Mouse (Mus musculus) hindbrain, embryonic 15.5 days (tissue): ENCODE measurements around the gene Serpinb6e. TPM values are rescaled to one million over a fixed set of nuclear protein-coding genes. Genes with fewer than 3 reads are reported as not detected.

Experiments used
- ATAC-seq: fragments of 200-750 bp; cut with Nextera tagmentation; 2 replicates; pipeline ENCODE4 v1.8.0; 2017; ENCODE audit warnings: low read depth, moderate number of reproducible peaks, moderate TSS enrichment; ENCODE audit not compliant: low FRiP score
- H3K27ac ChIP-seq: fragments of 300-500 bp; sonication (generic); replicated peaks from 2 replicates; pipeline ENCODE4 v1.5.1; 2015; ENCODE audit warnings: mild to moderate bottlenecking, inconsistent platforms
- H3K27me3 ChIP-seq: fragments of 300-500 bp; sonication (generic); 2 replicates; pipeline ENCODE4 v1.6.1; 2015; ENCODE audit warnings: control low read depth, inconsistent platforms
- H3K36me3 ChIP-seq: fragments of 300-500 bp; sonication (generic); 2 replicates; pipeline ENCODE4 v1.6.1; 2015; ENCODE audit warnings: control low read depth, inconsistent platforms
- H3K4me1 ChIP-seq: fragments of 300-500 bp; sonication (generic); replicated peaks from 2 replicates; pipeline ENCODE4 v1.6.1; 2015; ENCODE audit warnings: control low read depth, inconsistent platforms
- H3K4me2 ChIP-seq: fragments of 300-500 bp; sonication (generic); 2 replicates; pipeline ENCODE4 v1.6.1; 2015; ENCODE audit warnings: moderate library complexity, mild to moderate bottlenecking, inconsistent platforms
- H3K4me3 ChIP-seq: fragments of 300-500 bp; sonication (generic); 2 replicates; pipeline ENCODE4 v1.5.1; 2015; ENCODE audit warnings: mild to moderate bottlenecking, inconsistent platforms
- H3K9ac ChIP-seq: fragments of 300-500 bp; sonication (generic); 2 replicates; pipeline ENCODE4 v1.6.1; 2015; ENCODE audit warnings: inconsistent platforms
- H3K9me3 ChIP-seq: fragments of 300-500 bp; sonication (generic); 2 replicates; pipeline ENCODE4 v1.6.1; 2016; ENCODE audit warnings: control low read depth, inconsistent platforms
- WGBS: fragments of 180-500 bp; shearing (Covaris S2); methylation state at CpG from one replicate; pipeline ENCODE4 v1.1.7; 2015; 5-methylcytosine and 5-hydroxymethylcytosine counted together
- polyA plus RNA-seq: library from polyadenylated mRNA; unstranded; fragments of >200 nt; fragmentation: Nextera tagmentation; extraction: Ambion mirVana; gene quantifications from 2 replicates; pipeline ENCODE4 v1.2.1, GENCODE M21; 2015

Gene Serpinb6e
- not detected in 2 replicates for polyA plus RNA-seq

DNA sequence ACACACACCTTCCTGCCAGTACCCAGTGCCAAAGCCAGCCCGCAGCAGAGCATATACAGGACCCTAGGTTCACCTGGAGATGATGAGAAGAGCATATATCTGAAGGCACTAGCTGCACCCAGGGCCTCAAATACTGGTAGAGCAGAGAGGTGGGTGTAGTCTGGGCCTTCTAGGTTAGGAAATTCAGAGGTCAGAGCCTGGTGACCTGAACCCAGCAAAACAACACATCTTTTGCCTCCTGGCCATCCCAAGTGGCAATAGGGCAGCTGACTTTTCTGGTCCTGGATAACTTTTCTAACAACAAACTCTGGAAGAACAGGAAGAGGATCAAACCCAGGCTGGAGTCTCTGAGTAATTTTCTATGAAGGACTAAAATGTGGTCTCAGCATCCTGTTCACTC is at the start of gene Serpinb6e:
Gene Serpinb6e, minus strand, starts transcription at position 101 of the 400 bp plus-strand sequence.
- Histone ChIP-seq H3K36me3 (no peaks in the 10 kb centered on the region), H3K4me3 (no peak within 1 kb of the TSS), H3K4me1 (no peaks in the 10 kb centered on the region), H3K9ac (no peak within 1 kb of the TSS), H3K27ac (no peak within 1 kb of the TSS), H3K27me3 (no peaks in the 10 kb centered on the region), H3K9me3 (no peaks in the 10 kb centered on the region), H3K4me2 (no peak within 1 kb of the TSS)
- WGBS: 74% methylated on average over 1 of the region's 1 CpGs
- no peak for ATAC-seq

DNA sequence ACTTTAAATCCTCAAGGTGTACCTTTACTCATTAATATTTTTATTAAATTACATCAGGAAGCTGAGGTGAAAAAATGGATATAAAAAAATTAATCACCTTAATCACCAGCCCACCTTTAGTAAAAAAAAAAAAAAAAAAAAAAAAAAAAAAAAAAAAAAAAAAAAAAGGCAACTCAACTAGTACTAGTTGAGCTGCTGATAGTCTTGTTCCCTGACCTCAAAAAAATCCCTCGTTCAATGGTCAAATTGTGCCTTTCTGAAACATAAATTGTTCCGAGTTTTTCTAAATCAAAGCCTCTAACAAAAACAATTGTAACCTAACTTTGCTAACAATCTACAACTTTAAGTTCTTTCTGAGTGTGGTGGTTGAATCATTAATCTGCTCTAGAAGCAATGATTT is 12.5 kb downstream of the Serpinb6e start:
- no peak overlapping the region for H3K4me3 ChIP-seq
- no peaks in the 10 kb centered on the region for H3K4me1 ChIP-seq
- H3K27ac ChIP-seq: no peak overlapping the region
- ATAC-seq: no peak
- H3K4me2 ChIP-seq: no peak overlapping the region
- 87% methylated on average over 2 of the region's 2 CpGs for WGBS
- no peak overlapping the region for H3K9ac ChIP-seq
- no peaks in the 10 kb centered on the region for H3K9me3 ChIP-seq
- H3K36me3 ChIP-seq: no peaks in the 10 kb centered on the region
- H3K27me3 ChIP-seq: no peaks in the 10 kb centered on the region

DNA sequence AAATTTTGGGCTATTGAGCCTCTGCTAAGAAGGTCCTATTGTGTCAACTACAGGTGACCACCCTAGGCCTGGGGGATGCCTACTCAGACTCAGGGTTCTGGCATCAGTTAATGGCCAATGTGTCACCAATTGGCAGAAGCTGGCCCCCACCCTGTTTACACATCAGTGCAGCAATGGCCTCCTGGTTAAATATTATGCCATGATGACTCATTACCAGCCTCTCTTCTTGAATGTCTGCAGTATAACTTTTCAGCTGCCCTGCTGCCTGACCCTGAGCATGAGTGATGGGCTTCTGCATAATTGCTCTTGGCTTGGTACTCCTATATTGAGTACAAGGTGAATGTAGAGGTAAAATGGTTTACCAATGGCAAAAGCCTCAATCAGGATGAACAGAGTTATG is 19.8 kb downstream of the Serpinb6e start:
- Histone ChIP-seq H3K9ac (no peak overlapping the region), H3K27ac (no peak overlapping the region), H3K4me3 (no peak overlapping the region), H3K27me3 (no peaks in the 10 kb centered on the region), H3K36me3 (no peaks in the 10 kb centered on the region), H3K4me1 (no peaks in the 10 kb centered on the region), H3K4me2 (no peak overlapping the region), H3K9me3 (no peaks in the 10 kb centered on the region)
- no peak for ATAC-seq

GRCm38 (mm10) chr13:33821490-33822143 is 21.6 kb downstream of the Serpinb6e start:
- Histone ChIP-seq H3K4me1 (no peaks in the 10 kb centered on the region), H3K36me3 (no peaks in the 10 kb centered on the region), H3K27ac (no peak overlapping the region), H3K9ac (no peak overlapping the region), H3K4me3 (no peak overlapping the region), H3K27me3 (no peaks in the 10 kb centered on the region), H3K9me3 (no peaks in the 10 kb centered on the region), H3K4me2 (no peak overlapping the region)
- WGBS: 77% methylated on average over 5 of the region's 5 CpGs
- ATAC-seq: no peak

Other genes with a start within 250 kb of the Serpinb6e start
- gene Serpinb6d, start 182.0 kb downstream of the Serpinb6e start, polyA plus RNA-seq: not detected in 2 replicates
- gene Serpinb6c, start 62.3 kb upstream of the Serpinb6e start, polyA plus RNA-seq: 0.14 and 0.20 TPM in 2 replicates
- gene Nqo2, start 121.3 kb upstream of the Serpinb6e start, polyA plus RNA-seq: 9.0 and 9.1 TPM in 2 replicates
- gene Ripk1, start 159.0 kb upstream of the Serpinb6e start, polyA plus RNA-seq: 7.3 and 8.0 TPM in 2 replicates
- 38.8 and 39.0 TPM in 2 replicates for gene Serpinb6a, start 159.4 kb upstream of the Serpinb6e start, polyA plus RNA-seq
- gene Bphl, start 194.2 kb upstream of the Serpinb6e start, polyA plus RNA-seq: 36.6 and 41.4 TPM in 2 replicates
- 3,041 and 3,094 TPM in 2 replicates for gene Tubb2a, start 234.6 kb upstream of the Serpinb6e start, polyA plus RNA-seq